Mouse (Mus musculus) right cerebral cortex, postnatal 4 days (tissue): ENCODE measurements at regions not wholly inside any gene's neighbourhood (a gene's known extent, or its start where the extent isn't known, plus 50 kb on each side); places are given as distances from the start of the nearest gene placed in this dataset.

Experiments used
- DNase-seq: peaks from one replicate; pipeline ENCODE4 v3.0.0-alpha.2; 2022

DNA sequence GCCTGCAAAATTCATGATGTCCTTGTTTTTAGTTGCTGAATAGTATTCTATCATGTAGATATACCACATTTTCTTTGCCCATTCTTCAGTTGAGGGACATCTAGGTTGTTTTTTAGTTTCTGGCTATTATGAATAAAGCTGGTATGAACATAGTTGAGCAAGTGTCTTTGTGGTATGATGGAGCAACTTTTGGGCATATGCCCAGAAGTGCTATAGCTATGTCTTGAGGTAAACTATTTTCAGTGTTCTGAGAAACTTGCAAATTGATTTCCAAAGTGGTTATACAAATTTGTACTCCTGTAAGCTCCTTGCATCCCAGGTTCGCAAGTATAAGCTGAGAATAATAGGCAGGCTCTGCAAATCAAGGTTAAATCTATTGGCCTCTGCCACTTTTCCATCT lies 473.8 kb upstream of the Zeb2 start:
- no peak for DNase-seq

- no peak for DNase-seq
These were observed 471.1 kb upstream of the Zeb2 start for GRCm38 (mm10) chr2:45588248-45588647.

DNA sequence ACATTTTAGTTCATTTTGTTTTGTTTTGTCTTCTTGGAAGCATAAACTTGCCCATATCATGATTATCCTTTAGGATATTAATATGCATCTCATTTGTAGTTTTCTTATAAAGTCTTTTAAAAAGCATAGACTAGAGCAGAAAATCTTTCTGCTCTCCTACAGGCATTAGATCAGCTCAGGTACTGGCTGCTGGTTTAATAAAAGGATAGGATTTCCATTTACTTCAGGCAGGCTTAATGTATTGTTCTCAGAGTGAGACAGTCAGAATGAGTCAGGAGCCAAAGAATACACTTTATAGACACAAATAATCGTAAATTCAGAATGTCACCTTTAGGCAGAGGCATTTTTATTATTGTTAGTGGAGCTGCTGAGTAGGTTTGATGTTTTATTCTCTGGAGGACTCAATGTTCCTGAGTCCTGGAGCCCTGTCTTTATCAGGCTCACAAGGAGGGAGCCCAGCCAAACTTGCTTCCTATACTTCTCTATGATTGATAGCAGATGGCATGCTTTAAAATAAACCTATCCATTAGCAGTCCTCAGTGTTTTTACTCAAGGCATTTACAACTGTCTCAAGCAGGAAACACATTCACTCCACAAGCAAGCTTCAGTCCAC lies 469.5 kb upstream of the Zeb2 start:
- no peak for DNase-seq

DNA sequence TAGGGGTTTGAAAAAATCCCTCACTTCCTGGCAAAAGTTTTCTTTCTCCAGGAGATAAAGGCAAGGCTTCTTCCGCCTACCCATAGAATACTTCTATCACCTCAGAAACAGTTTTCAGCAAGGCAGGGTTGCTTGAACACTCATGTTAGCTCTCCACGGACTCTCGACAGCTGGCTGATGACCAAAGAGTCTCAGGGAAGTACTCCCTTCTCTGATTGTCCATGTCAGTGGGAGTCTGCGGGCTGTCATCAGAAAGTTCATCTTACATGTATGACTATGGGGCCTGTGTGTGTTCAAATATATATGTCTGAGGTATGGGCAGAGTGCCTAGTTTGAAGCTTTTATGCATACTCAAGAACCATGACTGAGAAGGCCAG lies 464.3 kb upstream of the Zeb2 start:
- DNase-seq = no peak

- DNase-seq = no peak
These were observed 463.8 kb upstream of the Zeb2 start for GRCm38 (mm10) chr2:45580838-45581548.

- no peak for DNase-seq
These were observed 455.7 kb upstream of the Zeb2 start for GRCm38 (mm10) chr2:45572906-45573305.

GRCm38 (mm10) chr2:45554707-45555106 lies 437.5 kb upstream of the Zeb2 start:
- no peak for DNase-seq

GRCm38 (mm10) chr2:45541394-45541793 lies 424.2 kb upstream of the Zeb2 start:
- DNase-seq = no peak

DNA sequence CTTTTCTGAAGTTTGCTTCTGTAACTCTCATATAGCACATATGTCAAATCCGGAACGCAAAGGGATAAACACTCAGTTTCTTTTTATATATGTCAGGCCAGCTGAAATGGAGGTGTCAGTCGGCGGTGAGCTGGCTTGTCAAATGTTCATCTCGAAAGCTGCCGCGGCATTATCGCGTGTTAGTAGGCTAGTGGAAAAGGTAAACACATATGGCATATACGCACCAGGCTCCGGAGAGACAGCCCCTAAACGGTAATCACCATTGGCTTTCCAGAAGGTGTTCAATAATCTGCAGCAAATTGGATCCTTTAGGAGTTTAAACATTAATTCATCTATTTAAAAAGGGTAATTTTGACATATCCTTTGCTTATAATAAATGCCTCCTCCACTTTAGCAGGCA lies 421.8 kb upstream of the Zeb2 start:
- DNase-seq = no peak

DNA sequence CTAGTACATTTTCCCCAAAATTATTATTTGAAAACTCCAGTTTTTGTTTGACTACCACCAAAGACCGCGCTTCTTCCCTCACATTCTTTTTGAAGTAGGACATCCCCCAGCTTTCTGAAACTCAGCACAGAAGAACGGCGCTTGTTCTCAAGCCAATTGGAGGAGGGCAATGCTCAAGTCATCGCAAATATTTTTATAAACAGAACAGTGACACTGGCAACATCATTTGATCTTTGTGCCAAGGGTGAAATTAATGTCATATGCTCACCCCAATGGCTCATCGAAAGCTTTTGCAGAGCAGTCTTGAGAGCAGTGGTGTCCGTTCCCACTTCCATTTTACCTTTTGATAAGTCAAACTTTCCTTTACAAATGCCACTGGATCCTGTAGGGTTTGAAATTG lies 420.5 kb upstream of the Zeb2 start:
- no peak for DNase-seq

- no peak for DNase-seq
These were observed 417.6 kb upstream of the Zeb2 start for GRCm38 (mm10) chr2:45534806-45535205.

- no peak for DNase-seq
These were observed 405.1 kb upstream of the Zeb2 start for GRCm38 (mm10) chr2:45522310-45522709.

DNA sequence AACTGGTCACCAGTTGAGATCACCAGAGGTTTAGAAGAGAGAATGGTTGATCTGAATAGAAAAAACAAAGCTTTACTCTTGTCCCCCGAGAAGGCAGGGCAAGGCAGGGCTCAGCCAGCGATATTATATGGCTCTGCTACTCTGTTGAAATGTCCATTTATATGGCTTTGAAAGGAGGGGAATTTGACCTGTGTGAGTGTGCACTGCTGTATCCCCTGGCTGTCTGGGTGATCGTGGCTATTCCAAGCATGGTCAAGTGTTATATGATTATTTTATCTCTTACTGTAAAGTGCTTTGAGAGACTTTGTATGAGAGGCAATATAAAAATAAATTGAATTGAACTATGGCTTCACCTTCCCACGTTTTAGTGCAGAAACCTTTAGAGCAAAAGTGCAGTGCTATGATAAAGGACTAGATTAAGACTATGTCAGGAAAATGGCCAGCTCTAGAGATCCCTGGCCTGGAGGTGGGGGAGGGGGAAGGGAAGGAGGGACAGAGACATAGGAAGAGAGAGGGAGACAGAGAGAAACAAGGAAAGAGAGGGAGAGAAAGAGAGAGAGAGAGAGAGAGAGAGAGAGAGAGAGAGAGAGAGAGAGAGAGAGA lies 402.5 kb upstream of the Zeb2 start:
- no peak for DNase-seq

GRCm38 (mm10) chr2:45514290-45515180 lies 397.3 kb upstream of the Zeb2 start:
- no peak for DNase-seq

- no peak for DNase-seq
These were observed 395.7 kb upstream of the Zeb2 start for GRCm38 (mm10) chr2:45512852-45513251.

- DNase-seq = no peak
These were observed 394.6 kb upstream of the Zeb2 start for GRCm38 (mm10) chr2:45511791-45512190.

DNA sequence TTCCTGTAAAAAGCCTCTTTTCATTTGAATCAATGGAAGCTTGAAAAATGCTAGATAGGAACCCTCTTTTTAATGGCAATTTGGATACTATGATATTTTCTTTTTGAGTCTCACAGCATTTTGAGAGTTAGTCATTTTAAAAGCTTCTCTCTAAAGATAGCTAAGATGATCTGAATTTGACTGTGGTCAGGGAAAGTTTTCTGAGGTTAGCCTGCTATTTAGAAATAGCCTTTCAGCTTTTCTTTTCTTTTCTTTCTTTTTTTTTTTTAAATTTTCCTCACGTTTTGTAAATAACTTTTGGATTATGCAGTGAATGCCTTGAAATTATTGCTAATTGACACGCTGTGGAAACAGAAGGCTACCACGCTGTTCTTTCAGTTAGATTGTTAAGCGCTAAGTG lies 387.3 kb upstream of the Zeb2 start:
- DNase-seq = no peak

DNA sequence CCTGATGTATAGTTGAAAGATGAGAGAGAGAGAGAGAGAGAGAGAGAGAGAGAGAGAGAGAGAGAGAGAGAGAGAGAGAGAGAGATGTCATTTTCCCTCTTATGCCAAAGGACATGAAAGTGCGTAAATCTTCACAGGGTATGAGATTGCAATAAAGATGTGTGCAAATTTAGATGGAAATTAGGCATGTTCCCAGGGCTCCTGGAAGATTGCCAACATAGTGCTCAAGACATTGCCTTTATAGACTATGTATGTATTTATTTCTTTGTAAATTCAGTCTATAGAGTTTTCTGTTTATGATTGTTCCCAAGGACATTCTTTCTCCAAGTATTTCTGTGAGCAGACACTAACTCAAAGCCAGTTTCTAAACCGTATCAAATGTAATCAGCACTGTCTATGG lies 376.5 kb upstream of the Zeb2 start:
- no peak for DNase-seq

GRCm38 (mm10) chr2:45486530-45486929 lies 369.3 kb upstream of the Zeb2 start:
- DNase-seq = no peak

GRCm38 (mm10) chr2:45485477-45485876 lies 368.3 kb upstream of the Zeb2 start:
- no peak for DNase-seq

DNA sequence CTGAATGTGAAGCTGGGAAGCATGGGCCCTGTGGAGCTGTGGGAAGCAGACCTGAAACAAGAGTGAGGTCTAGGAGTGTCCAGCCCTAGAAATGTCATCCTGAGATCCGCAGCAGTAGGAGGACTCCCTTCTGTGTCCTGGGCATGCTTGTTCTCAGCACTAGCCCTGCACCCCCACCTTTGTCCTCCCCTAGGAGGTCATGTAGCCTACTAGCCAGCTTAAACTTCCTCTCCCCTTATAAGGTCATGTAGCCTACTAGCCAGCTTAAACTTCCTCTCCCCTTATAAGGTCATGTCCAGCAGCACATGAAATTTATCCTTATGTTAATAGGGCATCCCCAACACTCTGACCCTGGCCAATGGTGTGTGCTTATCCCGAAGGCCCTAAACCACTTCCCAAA lies 363.5 kb upstream of the Zeb2 start:
- no peak for DNase-seq

- no peak for DNase-seq
These were observed 358.8 kb upstream of the Zeb2 start for GRCm38 (mm10) chr2:45475996-45476395.

DNA sequence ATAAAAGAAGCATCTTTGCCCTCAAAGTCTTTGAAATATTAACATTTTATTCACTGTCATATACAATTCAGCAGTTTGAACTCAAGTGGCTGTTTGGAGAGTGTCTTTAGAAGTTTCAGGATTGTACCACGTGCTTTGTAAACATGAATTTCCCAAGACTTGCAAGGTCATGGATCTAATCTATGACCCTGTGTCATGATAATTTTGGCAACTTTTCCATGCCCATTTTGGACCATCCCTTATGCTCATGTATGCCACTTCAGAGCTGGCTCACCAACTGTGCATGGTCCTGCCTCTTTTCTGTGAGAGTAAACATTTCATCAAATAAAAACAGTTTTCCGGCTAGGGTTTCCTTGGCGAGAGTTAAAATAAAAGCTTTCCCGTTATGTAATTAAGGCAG lies 347.1 kb upstream of the Zeb2 start:
- DNase-seq = no peak

DNA sequence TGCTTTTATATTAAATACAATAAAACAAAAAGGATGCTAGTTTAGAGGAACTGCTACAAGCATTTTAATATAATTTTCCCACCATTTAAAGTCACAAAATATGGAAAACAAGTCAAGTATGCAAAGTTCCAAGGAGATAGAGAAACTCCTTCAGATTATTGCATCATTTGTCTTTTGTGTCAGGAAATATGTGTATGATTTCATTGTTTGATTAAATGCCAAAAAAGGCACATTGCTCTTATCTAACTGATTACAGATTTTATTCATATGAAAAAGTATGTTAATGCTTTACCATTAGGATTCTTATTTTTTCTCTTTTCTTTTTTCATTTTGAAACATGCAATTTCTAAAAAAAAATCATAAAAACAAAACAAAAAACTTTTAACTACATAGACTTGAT lies 342.2 kb upstream of the Zeb2 start:
- DNase-seq = no peak
